18 mouse cellular contexts compared by ENCODE assay signal in the genomic region with DNA sequence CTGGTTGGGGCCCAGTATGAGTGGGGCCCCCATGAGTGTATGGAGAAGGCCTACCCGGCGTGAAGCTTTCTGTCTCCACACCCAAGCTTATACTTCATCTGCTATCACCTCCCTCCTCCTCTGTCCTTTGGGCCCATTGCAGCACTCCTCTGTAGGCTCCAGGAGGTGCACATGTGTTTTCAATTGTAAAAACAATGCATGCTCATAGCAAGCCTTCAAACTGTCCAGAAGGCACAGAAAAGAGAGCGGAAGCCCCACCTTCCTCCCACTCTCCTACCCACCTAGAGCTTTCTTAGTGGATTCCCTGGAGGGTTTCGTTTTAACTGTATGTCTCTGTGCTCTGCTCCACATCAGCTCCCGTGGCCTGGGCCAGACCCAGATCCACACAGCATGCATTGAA. TPM values are rescaled to one million over a fixed set of nuclear protein-coding genes. Genes with fewer than 3 reads are reported as not detected.
DNase-seq lines count a peak whose midpoint lies in the region; ATAC-seq and TF ChIP-seq lines count a peak whose summit lies in the region.
"Had no signal": no experiment of that assay in that cellular context is flagged by ENCODE, and none has a peak within 500 bp of the region (broad histone marks: within the 10 kb centered on the region; RNA-seq: fewer than 3 reads in every experiment).

No protein-coding gene starts in this region.

- no peak for DNase-seq in hindbrain, embryonic 10.5 days (ENCODE audit: low spot score)
- no peak for DNase-seq in hindbrain, postnatal 0 days (ENCODE audit: low spot score)
- peak; percentile 55 for DNase-seq in NIH3T3 (ENCODE audit: low read depth)
- peak; percentile 77 for DNase-seq in embryonic facial prominence, embryonic 14.5 days (ENCODE audit: low spot score)
- no peak for DNase-seq in frontal cortex, postnatal 36 days (ENCODE audit: low spot score in 2 of 2)
- DNase-seq: B cell, adult 2 months; cerebellum, adult 18-20 months; cerebellum, postnatal 25 days; lung, adult 18-20 months; lung, postnatal 14 days; right cerebral cortex, postnatal 14 days; thymus, adult 18-20 months had no signal

- TF ChIP-seq CTCF in hindbrain, postnatal 0 days (IDR thresholded peaks at IDR 0.05; ENCODE audit: low read depth) = no peak

- H3K27me3 ChIP-seq in hindbrain, embryonic 10.5 days (ENCODE audit: insufficient read depth, poor library complexity, severe bottlenecking) = no peaks in the 10 kb centered on the region
- H3K27me3 ChIP-seq in hindbrain, postnatal 0 days (ENCODE audit: insufficient read depth, low read length) = no peaks in the 10 kb centered on the region
- no peaks in the 10 kb centered on the region for H3K27me3 ChIP-seq in embryonic facial prominence, embryonic 14.5 days (replicated peaks; ENCODE audit: control insufficient read depth, insufficient read depth, low read length)
- no peaks in the 10 kb centered on the region for H3K27me3 ChIP-seq in limb, embryonic 13.5 days
- H3K27me3 ChIP-seq: forebrain, embryonic 15.5 days; hindbrain, embryonic 13.5 days; stomach, embryonic 15.5 days had no signal

- H3K9me3 ChIP-seq in hindbrain, embryonic 10.5 days = 0 out of 2 replicates have a peak, but pooled peaks cover 2% of the 10 kb centered on the region
- no peaks in the 10 kb centered on the region for H3K9me3 ChIP-seq in hindbrain, postnatal 0 days (ENCODE audit: low read length)
- H3K9me3 ChIP-seq in embryonic facial prominence, embryonic 14.5 days (ENCODE audit: control insufficient read depth, low read length) = no peaks in the 10 kb centered on the region
- no peaks in the 10 kb centered on the region for H3K9me3 ChIP-seq in limb, embryonic 13.5 days
- H3K9me3 ChIP-seq: forebrain, embryonic 15.5 days; hindbrain, embryonic 13.5 days; stomach, embryonic 15.5 days had no signal

- no peak for ATAC-seq in hindbrain, postnatal 0 days
- peak; percentile 50; the same call in 1 of the 2 replicates for ATAC-seq in embryonic facial prominence, embryonic 14.5 days (ENCODE audit: low read depth)
- ATAC-seq in limb, embryonic 13.5 days (ENCODE audit: low FRiP score, low read depth) = peak; percentile 41; the same call in 1 of the 2 replicates
- no peak for ATAC-seq in megakaryocyte-erythroid progenitor cell, adult 5-6 weeks (replicated peaks; ENCODE audit: low FRiP score, low TSS enrichment, poor library complexity, severe bottlenecking)
- ATAC-seq: forebrain, embryonic 15.5 days; midbrain, embryonic 16.5 days had no signal

- 75% methylated on average over 5 of the region's 5 CpGs for WGBS in hindbrain, embryonic 10.5 days
- 88% methylated on average over 5 of the region's 5 CpGs for WGBS in hindbrain, postnatal 0 days
- 36% methylated on average over 5 of the region's 5 CpGs for WGBS in embryonic facial prominence, embryonic 14.5 days
- WGBS in limb, embryonic 13.5 days = 36% methylated on average over 5 of the region's 5 CpGs

- H3K4me2 ChIP-seq in hindbrain, postnatal 0 days (ENCODE audit: low read depth, low read length) = no peak overlapping the region
- no peak overlapping the region for H3K4me2 ChIP-seq in embryonic facial prominence, embryonic 14.5 days (ENCODE audit: low read depth, low read length)
- H3K4me2 ChIP-seq in limb, embryonic 13.5 days (replicated peaks) = no peak overlapping the region
- H3K4me2 ChIP-seq: forebrain, embryonic 15.5 days; hindbrain, embryonic 13.5 days; stomach, embryonic 15.5 days had no signal

- H3K36me3 ChIP-seq in hindbrain, embryonic 10.5 days = no peaks in the 10 kb centered on the region
- no peaks in the 10 kb centered on the region for H3K36me3 ChIP-seq in hindbrain, postnatal 0 days (ENCODE audit: insufficient read depth, low read length)
- H3K36me3 ChIP-seq in embryonic facial prominence, embryonic 14.5 days (ENCODE audit: control insufficient read depth, insufficient read depth, low read length) = no peaks in the 10 kb centered on the region
- no peaks in the 10 kb centered on the region for H3K36me3 ChIP-seq in limb, embryonic 13.5 days
- H3K36me3 ChIP-seq: forebrain, embryonic 15.5 days; hindbrain, embryonic 13.5 days; stomach, embryonic 15.5 days had no signal

- no peak overlapping the region for H3K9ac ChIP-seq in hindbrain, postnatal 0 days (replicated peaks; ENCODE audit: low read length)
- peak overlapping the region; percentile 37; the same call in 1 of the 2 replicates for H3K9ac ChIP-seq in embryonic facial prominence, embryonic 14.5 days (ENCODE audit: low read depth, low read length)
- H3K9ac ChIP-seq in limb, embryonic 13.5 days = 0 out of 2 replicates have a peak overlapping the region, but pooled peaks have one; percentile 19
- H3K9ac ChIP-seq: forebrain, embryonic 15.5 days; hindbrain, embryonic 13.5 days; stomach, embryonic 15.5 days had no signal

- H3K27ac ChIP-seq in hindbrain, embryonic 10.5 days = peak overlapping the region; percentile 69
- H3K27ac ChIP-seq in hindbrain, postnatal 0 days = no peak overlapping the region
- H3K27ac ChIP-seq in embryonic facial prominence, embryonic 14.5 days (replicated peaks; ENCODE audit: low read depth, low read length) = peak overlapping the region; percentile 80
- peak overlapping the region; percentile 55; the same call in 1 of the 2 replicates for H3K27ac ChIP-seq in limb, embryonic 13.5 days
- H3K27ac ChIP-seq: forebrain, embryonic 15.5 days; hindbrain, embryonic 13.5 days; stomach, embryonic 15.5 days had no signal

- no peak overlapping the region for H3K4me3 ChIP-seq in hindbrain, embryonic 10.5 days
- no peak overlapping the region for H3K4me3 ChIP-seq in hindbrain, postnatal 0 days (ENCODE audit: low read length)
- H3K4me3 ChIP-seq in embryonic facial prominence, embryonic 14.5 days (ENCODE audit: low read depth, low read length) = no peak overlapping the region
- no peak overlapping the region for H3K4me3 ChIP-seq in limb, embryonic 13.5 days
- H3K4me3 ChIP-seq: forebrain, embryonic 15.5 days; hindbrain, embryonic 13.5 days; stomach, embryonic 15.5 days had no signal

- peaks cover 27% of the 10 kb centered on the region for H3K4me1 ChIP-seq in hindbrain, embryonic 10.5 days (replicated peaks)
- 0 out of 2 replicates have a peak, but pooled peaks cover 3% of the 10 kb centered on the region for H3K4me1 ChIP-seq in hindbrain, postnatal 0 days (ENCODE audit: insufficient read depth, low read length)
- peaks cover 25% of the 10 kb centered on the region for H3K4me1 ChIP-seq in embryonic facial prominence, embryonic 14.5 days (ENCODE audit: control insufficient read depth, insufficient read depth, low read length)
- peaks cover 24% of the 10 kb centered on the region for H3K4me1 ChIP-seq in limb, embryonic 13.5 days

RNA-seq across cellular contexts. Expression of a gene that starts 30.1 kb away (rescaled TPM):
- 277 and 300 TPM in 2 replicates for polyA plus RNA-seq in hindbrain, embryonic 10.5 days (2016; fragmentation: Nextera tagmentation; extraction: Ambion mirVana)
- 225 and 245 TPM in 2 replicates for total RNA-seq in hindbrain, postnatal 0 days (2014; rRNA removed)
- polyA plus RNA-seq in hindbrain, postnatal 0 days (2015; fragmentation: Nextera tagmentation; extraction: Ambion mirVana) = 236 and 242 TPM in 2 replicates
- polyA plus RNA-seq in embryonic facial prominence, embryonic 14.5 days (2014; fragmentation: Nextera tagmentation; extraction: Ambion mirVana) = 391 and 414 TPM in 2 replicates
- polyA plus RNA-seq in limb, embryonic 13.5 days (2015; fragmentation: Nextera tagmentation; extraction: Ambion mirVana) = 391 and 427 TPM in 2 replicates
- 123 and 137 TPM in 2 replicates for total RNA-seq in megakaryocyte-erythroid progenitor cell, adult 5-6 weeks (2014; fragmentation: Nextera tagmentation)
- total RNA-seq in megakaryocyte-erythroid progenitor cell, adult 5-6 weeks (2017) = 183 and 205 TPM in 2 replicates

Comparison
In these comparisons a context has a peak if more than half of its experiments do, and no peak if none do; other contexts are left out.
1. DNase-seq: peak in NIH3T3 (single experiment) and embryonic facial prominence, embryonic 14.5 days (single experiment); none in hindbrain, embryonic 10.5 days (single experiment), hindbrain, postnatal 0 days (single experiment) and frontal cortex, postnatal 36 days (0 of 2).
2. ATAC-seq: peak in embryonic facial prominence, embryonic 14.5 days (single experiment) and limb, embryonic 13.5 days (single experiment); none in hindbrain, postnatal 0 days (single experiment) and megakaryocyte-erythroid progenitor cell, adult 5-6 weeks (single experiment).